Mouse (Mus musculus) thymus, adult 2 months (tissue): Measurements from ENCODE around the gene Slc4a4.

ENCODE experiments used
- CTCF ChIP-seq: fragments of 200-500 bp; IDR thresholded peaks from 2 replicates; pipeline ENCODE4 v1.5.1; 2012; ENCODE audit warnings: mild to moderate bottlenecking, control low read depth, low read length, moderate library complexity, borderline replicate concordance; ENCODE audit not compliant: control insufficient read depth, poor library complexity, insufficient read depth; ENCODE audit errors: extremely low read depth
- POLR2A ChIP-seq: fragments of 200-500 bp; IDR thresholded peaks from 2 replicates; pipeline ENCODE4 v1.6.1; 2012; ENCODE audit warnings: mild to moderate bottlenecking, low read length, control low read depth, moderate library complexity; ENCODE audit not compliant: control insufficient read depth, poor library complexity, insufficient read depth; ENCODE audit errors: extremely low read depth

- TF ChIP-seq CTCF, result no peak
- no peak for TF ChIP-seq POLR2A
These were observed 51.6 kb downstream of the Slc4a4 start for GRCm38 (mm10) chr5:88938208-88938607.
